Mouse (Mus musculus): ENCODE results near the gene Sem1. TPM values are rescaled to one million over a fixed set of nuclear protein-coding genes. Genes with fewer than 3 reads are reported as not detected.

Sem1 gene
- total and polyA plus RNA-seq, 3 experiments: 33.3 to 105 (median 92.7) TPM

GRCm38 (mm10) chr6:6577741-6578284, 650 bp downstream of the Sem1 start:
- under 1% methylated on average over 17 of the region's 17 CpGs for WGBS
- H3K27ac ChIP-seq: peak overlapping the region; percentile 96

GRCm38 (mm10) chr6:6577291-6577690, 1.2 kb downstream of the Sem1 start:
- no peak for DNase-seq
- TF ChIP-seq CTCF (IDR thresholded peaks at IDR 0.05): no peak
- no peak for TF ChIP-seq POLR2A (IDR thresholded peaks at IDR 0.05; ENCODE audit: insufficient read depth, low read depth, low read length)
- TF ChIP-seq EP300 (IDR thresholded peaks at IDR 0.05; ENCODE audit: insufficient read depth, low read depth, low read length): no peak
- no peaks in the 10 kb centered on the region for H3K27me3 ChIP-seq (ENCODE audit: control insufficient read depth, insufficient read depth, low read length)
- peaks cover 14% of the 10 kb centered on the region for H3K4me1 ChIP-seq (ENCODE audit: control insufficient read depth, insufficient read depth, low read length)
- WGBS: 35% methylated on average over 3 of the region's 3 CpGs
- H3K9ac ChIP-seq (ENCODE audit: low read depth, low read length): no peak overlapping the region; the same call in 1 of the 2 replicates
- peak overlapping the region; percentile 94 for H3K4me3 ChIP-seq
- 0 out of 2 replicates have a peak, but pooled peaks cover 3% of the 10 kb centered on the region for H3K79me2 ChIP-seq (replicated peaks; ENCODE audit: control insufficient read depth, insufficient read depth, low read length)
- intact Hi-C loops (cut with DNase I): loop anchor here (5.0 to 10.0 kb wide), 2 partner anchors 272 to 380 kb away; partner anchors contain the start of gene Sdhaf3
- H3K36me3 ChIP-seq (ENCODE audit: control insufficient read depth, insufficient read depth, low read length): peaks cover 18% of the 10 kb centered on the region
- peak overlapping the region; percentile 96 for H3K27ac ChIP-seq

More at GRCm38 (mm10) chr6:6577741-6578284, 650 bp downstream of the Sem1 start:
- no peak for DNase-seq
- Histone ChIP-seq H3K4me1 (ENCODE audit: control insufficient read depth, insufficient read depth, low read length) (peaks cover 12% of the 10 kb centered on the region), H3K36me3 (ENCODE audit: control insufficient read depth, insufficient read depth, low read length) (peaks cover 16% of the 10 kb centered on the region), H3K27me3 (ENCODE audit: control insufficient read depth, insufficient read depth, low read length) (no peaks in the 10 kb centered on the region), H3K9ac (ENCODE audit: low read depth, low read length) (peak overlapping the region; percentile 97), H3K79me2 (replicated peaks; ENCODE audit: control insufficient read depth, insufficient read depth, low read length) (0 out of 2 replicates have a peak, but pooled peaks cover 3% of the 10 kb centered on the region), H3K4me3 (peak overlapping the region; percentile 94)
- TF ChIP-seq EP300 (IDR thresholded peaks at IDR 0.05; ENCODE audit: insufficient read depth, low read depth, low read length): no peak
- no peak for TF ChIP-seq CTCF (IDR thresholded peaks at IDR 0.05)
- no peak for TF ChIP-seq POLR2A (IDR thresholded peaks at IDR 0.05; ENCODE audit: insufficient read depth, low read depth, low read length)
- intact Hi-C loops (cut with DNase I): loop anchor here (5.0 to 10.0 kb wide), 2 partner anchors 273 to 379 kb away; partner anchors contain the start of gene Sdhaf3

- WGBS: 51% methylated on average over 4 of the region's 4 CpGs
- Histone ChIP-seq H3K4me3 (no peak overlapping the region), H3K9ac (ENCODE audit: low read depth, low read length) (no peak overlapping the region), H3K27ac (no peak overlapping the region), H3K27me3 (ENCODE audit: control insufficient read depth, insufficient read depth, low read length) (no peaks in the 10 kb centered on the region), H3K36me3 (ENCODE audit: control insufficient read depth, insufficient read depth, low read length) (peaks cover 19% of the 10 kb centered on the region), H3K79me2 (replicated peaks; ENCODE audit: control insufficient read depth, insufficient read depth, low read length) (0 out of 2 replicates have a peak, but pooled peaks cover 3% of the 10 kb centered on the region), H3K4me1 (ENCODE audit: control insufficient read depth, insufficient read depth, low read length) (peaks cover 16% of the 10 kb centered on the region)
- no peak for TF ChIP-seq CTCF (IDR thresholded peaks at IDR 0.05)
- TF ChIP-seq EP300 (IDR thresholded peaks at IDR 0.05; ENCODE audit: insufficient read depth, low read depth, low read length): no peak
- intact Hi-C loops (cut with DNase I): loop anchor here (5.0 to 10.0 kb wide), 2 partner anchors 271 to 382 kb away; partner anchors contain the start of gene Sdhaf3
- no peak for DNase-seq
These were observed 2.7 kb downstream of the Sem1 start for GRCm38 (mm10) chr6:6575796-6576195.

- H3K36me3 ChIP-seq (ENCODE audit: control insufficient read depth, insufficient read depth, low read length): peaks cover 8% of the 10 kb centered on the region
- H3K27me3 ChIP-seq (ENCODE audit: control insufficient read depth, insufficient read depth, low read length): no peaks in the 10 kb centered on the region
- no peak overlapping the region for H3K4me3 ChIP-seq
- no peak overlapping the region for H3K27ac ChIP-seq
- no peak overlapping the region for H3K9ac ChIP-seq (ENCODE audit: low read depth, low read length)
- WGBS: 40% methylated on average over 3 of the region's 3 CpGs
- intact Hi-C loops (cut with DNase I): no loop called here
- H3K79me2 ChIP-seq (replicated peaks; ENCODE audit: control insufficient read depth, insufficient read depth, low read length): peaks cover 3% of the 10 kb centered on the region
- TF ChIP-seq POLR2A (IDR thresholded peaks at IDR 0.05; ENCODE audit: insufficient read depth, low read depth, low read length): no peak
- TF ChIP-seq EP300 (IDR thresholded peaks at IDR 0.05; ENCODE audit: insufficient read depth, low read depth, low read length): no peak
- TF ChIP-seq CTCF (IDR thresholded peaks at IDR 0.05): no peak
- H3K4me1 ChIP-seq (ENCODE audit: control insufficient read depth, insufficient read depth, low read length): peaks cover 11% of the 10 kb centered on the region
- DNase-seq: no peak
These were observed 10.0 kb downstream of the Sem1 start for GRCm38 (mm10) chr6:6568436-6568835.

- Histone ChIP-seq H3K27ac (peak overlapping the region; percentile 26), H3K27me3 (ENCODE audit: control insufficient read depth, insufficient read depth, low read length) (no peaks in the 10 kb centered on the region), H3K4me1 (ENCODE audit: control insufficient read depth, insufficient read depth, low read length) (peaks cover 15% of the 10 kb centered on the region), H3K9ac (ENCODE audit: low read depth, low read length) (no peak overlapping the region), H3K79me2 (replicated peaks; ENCODE audit: control insufficient read depth, insufficient read depth, low read length) (peaks cover 5% of the 10 kb centered on the region), H3K4me3 (no peak overlapping the region), H3K36me3 (ENCODE audit: control insufficient read depth, insufficient read depth, low read length) (peaks cover 9% of the 10 kb centered on the region)
- TF ChIP-seq EP300 (IDR thresholded peaks at IDR 0.05; ENCODE audit: insufficient read depth, low read depth, low read length) (no peak), CTCF (IDR thresholded peaks at IDR 0.05) (no peak), POLR2A (IDR thresholded peaks at IDR 0.05; ENCODE audit: insufficient read depth, low read depth, low read length) (no peak)
- DNase-seq: peak; percentile 52 to 63
- 46% methylated on average over 5 of the region's 5 CpGs for WGBS
- intact Hi-C loops (cut with DNase I): no loop called here
These were observed 14.8 kb downstream of the Sem1 start for GRCm38 (mm10) chr6:6563691-6564090.

- DNase-seq: peak in 1 of 2 experiments; percentile 30
- 26% methylated on average over 5 of the region's 5 CpGs for WGBS
- Histone ChIP-seq H3K36me3 (ENCODE audit: control insufficient read depth, insufficient read depth, low read length) (peaks cover 9% of the 10 kb centered on the region), H3K27me3 (ENCODE audit: control insufficient read depth, insufficient read depth, low read length) (no peaks in the 10 kb centered on the region), H3K4me3 (no peak overlapping the region), H3K4me1 (ENCODE audit: control insufficient read depth, insufficient read depth, low read length) (peaks cover 14% of the 10 kb centered on the region), H3K9ac (ENCODE audit: low read depth, low read length) (no peak overlapping the region), H3K27ac (no peak overlapping the region), H3K79me2 (replicated peaks; ENCODE audit: control insufficient read depth, insufficient read depth, low read length) (peaks cover 3% of the 10 kb centered on the region)
- no peak for TF ChIP-seq CTCF (IDR thresholded peaks at IDR 0.05)
- no peak for TF ChIP-seq POLR2A (IDR thresholded peaks at IDR 0.05; ENCODE audit: insufficient read depth, low read depth, low read length)
- no peak for TF ChIP-seq EP300 (IDR thresholded peaks at IDR 0.05; ENCODE audit: insufficient read depth, low read depth, low read length)
- intact Hi-C loops (cut with DNase I): no loop called here
These were observed 15.7 kb downstream of the Sem1 start for GRCm38 (mm10) chr6:6562716-6563115.

Data from heart, adult 2 months (tissue).